Mouse (Mus musculus) ES-Bruce4 (cell line): ENCODE data around the gene Txlng.

Source experiments
- CTCF ChIP-seq: IDR thresholded peaks from one replicate; pipeline ENCODE4 v1.8.1; 2011; ENCODE audit warnings: low read depth, low read length
- EP300 ChIP-seq: IDR thresholded peaks from 2 replicates; pipeline ENCODE4 v1.6.1; 2011; ENCODE audit warnings: low read depth, low read length; ENCODE audit not compliant: insufficient read depth
- POLR2A ChIP-seq: IDR thresholded peaks from one replicate; pipeline ENCODE4 v1.8.1; 2011; ENCODE audit warnings: low read length; ENCODE audit not compliant: insufficient read depth

DNA sequence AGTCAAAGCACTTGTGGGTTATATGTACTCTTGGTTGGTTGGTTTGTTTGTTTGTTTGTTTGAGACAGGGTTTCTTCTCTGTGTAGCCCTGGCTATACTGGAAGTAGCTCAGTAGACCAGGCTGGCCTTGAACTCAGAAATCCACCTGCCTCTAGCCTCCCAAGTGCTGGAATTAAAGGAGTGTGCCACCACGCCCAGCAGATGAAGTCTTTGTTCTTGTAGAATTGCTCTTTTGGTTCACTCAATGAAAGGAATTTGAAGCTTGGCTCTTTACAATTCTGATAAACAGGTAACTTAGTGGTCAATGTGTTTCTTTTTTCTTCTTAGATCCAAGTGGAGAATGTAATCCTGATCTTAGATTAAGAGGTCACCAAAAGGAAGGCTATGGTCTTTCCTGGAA is 58.5 kb downstream of the Txlng start:
- TF ChIP-seq CTCF (no peak), POLR2A (no peak), EP300 (no peak)
